Mouse (Mus musculus) cerebellum, adult 18-20 months (tissue): ENCODE data around the gene Gm10964.

Source experiments
- DNase-seq, 2 experiments: peaks; one replicate each; pipeline ENCODE4 v3.0.0; 2021

Gm10964 gene

GRCm38 (mm10) chr3:103734696-103735519 is 4.3 kb upstream of the Gm10964 start:
- no peak for DNase-seq

- DNase-seq = no peak
Observed at GRCm38 (mm10) chr3:103735776-103736600, 3.2 kb upstream of the Gm10964 start.

- peak; percentile 33 to 44 for DNase-seq
Observed at GRCm38 (mm10) chr3:103737061-103737754, 2.0 kb upstream of the Gm10964 start.

- DNase-seq = peak; percentile 90 to 91
Observed at GRCm38 (mm10) chr3:103737778-103738571, 1.2 kb upstream of the Gm10964 start, which contains the start of gene Olfml3. Gene Olfml3, minus strand, starts transcription at chr3:103738001.

- DNase-seq = no peak
Observed at GRCm38 (mm10) chr3:103740342-103740741, 1.2 kb downstream of the Gm10964 start.

GRCm38 (mm10) chr3:103743208-103743607 is 4.0 kb downstream of the Gm10964 start:
- no peak for DNase-seq

GRCm38 (mm10) chr3:103745001-103745770 is 6.0 kb downstream of the Gm10964 start:
- DNase-seq = no peak

GRCm38 (mm10) chr3:103746711-103747110 is 7.5 kb downstream of the Gm10964 start:
- DNase-seq = no peak

- DNase-seq = no peak
Observed at GRCm38 (mm10) chr3:103751558-103751957, 12.4 kb downstream of the Gm10964 start.

- DNase-seq = no peak
Observed at GRCm38 (mm10) chr3:103755351-103755750, 16.2 kb downstream of the Gm10964 start.

- no peak for DNase-seq
Observed at GRCm38 (mm10) chr3:103756920-103757319, 17.8 kb downstream of the Gm10964 start.

GRCm38 (mm10) chr3:103758456-103758855 is 19.3 kb downstream of the Gm10964 start:
- DNase-seq = no peak

GRCm38 (mm10) chr3:103759261-103759970 is 20.2 kb downstream of the Gm10964 start:
- DNase-seq = no peak

- no peak for DNase-seq
Observed at GRCm38 (mm10) chr3:103766789-103767188, 27.6 kb downstream of the Gm10964 start.

GRCm38 (mm10) chr3:103771531-103772130 is 32.5 kb downstream of the Gm10964 start:
- peak; percentile 84 to 87 for DNase-seq

- DNase-seq = no peak
Observed at GRCm38 (mm10) chr3:103772846-103773245, 33.7 kb downstream of the Gm10964 start.

GRCm38 (mm10) chr3:103773508-103773907 is 34.3 kb downstream of the Gm10964 start:
- no peak for DNase-seq

- DNase-seq = no peak
Observed at GRCm38 (mm10) chr3:103774009-103774408, 34.8 kb downstream of the Gm10964 start.

GRCm38 (mm10) chr3:103777940-103778339 is 38.8 kb downstream of the Gm10964 start:
- peak; percentile 69 to 81 for DNase-seq

GRCm38 (mm10) chr3:103778660-103779059 is 39.5 kb downstream of the Gm10964 start:
- DNase-seq = no peak
